Mouse (Mus musculus) heart, embryonic 15.5 days (tissue): ENCODE measurements at regions not wholly inside any gene's neighbourhood (a gene's known extent, or its start where the extent isn't known, plus 50 kb on each side); places are given as distances from the start of the nearest gene placed in this dataset.

Source experiments
- ATAC-seq: fragments of 200-750 bp; cut with Nextera tagmentation; replicated peaks from 2 replicates; pipeline ENCODE4 v1.8.0; 2017; ENCODE audit warnings: low read depth, moderate TSS enrichment; ENCODE audit not compliant: insufficient number of reproducible peaks, insufficient read depth, low FRiP score
- H3K27ac ChIP-seq: fragments of 300-500 bp; sonication (generic); 2 replicates; pipeline ENCODE4 v1.5.1; 2015; ENCODE audit warnings: mild to moderate bottlenecking, inconsistent platforms
- H3K27me3 ChIP-seq: fragments of 300-500 bp; sonication (generic); 2 replicates; pipeline ENCODE4 v1.6.1; 2015; ENCODE audit warnings: inconsistent platforms
- H3K36me3 ChIP-seq: fragments of 300-500 bp; sonication (generic); 2 replicates; pipeline ENCODE4 v1.6.1; 2015; ENCODE audit warnings: mild to moderate bottlenecking, inconsistent platforms
- H3K4me1 ChIP-seq: fragments of 300-500 bp; sonication (generic); replicated peaks from 2 replicates; pipeline ENCODE4 v1.6.1; 2015; ENCODE audit warnings: inconsistent platforms
- H3K4me2 ChIP-seq: fragments of 300-500 bp; sonication (generic); 2 replicates; pipeline ENCODE4 v1.6.1; 2015; ENCODE audit warnings: inconsistent platforms, mild to moderate bottlenecking, moderate library complexity
- H3K4me3 ChIP-seq: fragments of 300-500 bp; sonication (generic); 2 replicates; pipeline ENCODE4 v1.5.1; 2015; ENCODE audit warnings: mild to moderate bottlenecking, inconsistent platforms
- H3K9ac ChIP-seq: fragments of 300-500 bp; sonication (generic); 2 replicates; pipeline ENCODE4 v1.6.1; 2015; ENCODE audit warnings: mild to moderate bottlenecking, inconsistent platforms
- H3K9me3 ChIP-seq: fragments of 300-500 bp; sonication (generic); replicated peaks from 2 replicates; pipeline ENCODE4 v1.6.1; 2016; ENCODE audit warnings: inconsistent platforms
- WGBS: fragments of 180-500 bp; shearing (Covaris S2); methylation state at CpG from one replicate; pipeline ENCODE4 v1.1.7; 2015; ENCODE audit warnings: mixed read lengths; 5-methylcytosine and 5-hydroxymethylcytosine counted together

GRCm38 (mm10) chr3:81750164-81750563, 182.2 kb upstream of the Ctso start:
- Histone ChIP-seq H3K36me3 (no peaks in the 10 kb centered on the region), H3K4me2 (no peak overlapping the region), H3K9ac (no peak overlapping the region), H3K27me3 (no peaks in the 10 kb centered on the region), H3K4me3 (no peak overlapping the region), H3K4me1 (no peaks in the 10 kb centered on the region), H3K9me3 (no peaks in the 10 kb centered on the region), H3K27ac (no peak overlapping the region)
- ATAC-seq = no peak
- WGBS = 38% methylated on average over 1 of the region's 1 CpGs

GRCm38 (mm10) chr3:81752955-81753354, 179.4 kb upstream of the Ctso start:
- Histone ChIP-seq H3K27ac (no peak overlapping the region), H3K4me3 (no peak overlapping the region), H3K36me3 (no peaks in the 10 kb centered on the region), H3K4me2 (no peak overlapping the region), H3K27me3 (no peaks in the 10 kb centered on the region), H3K4me1 (no peaks in the 10 kb centered on the region), H3K9me3 (no peaks in the 10 kb centered on the region), H3K9ac (no peak overlapping the region)
- WGBS = 64% methylated on average over 4 of the region's 4 CpGs
- ATAC-seq = no peak

- Histone ChIP-seq H3K9ac (no peak overlapping the region), H3K36me3 (no peaks in the 10 kb centered on the region), H3K9me3 (no peaks in the 10 kb centered on the region), H3K4me3 (no peak overlapping the region), H3K4me2 (no peak overlapping the region), H3K27me3 (no peaks in the 10 kb centered on the region), H3K4me1 (no peaks in the 10 kb centered on the region), H3K27ac (no peak overlapping the region)
- ATAC-seq = no peak
- 73% methylated on average over 3 of the region's 3 CpGs for WGBS
Observed at GRCm38 (mm10) chr3:81760383-81760782, 172.0 kb upstream of the Ctso start.

- no peak for ATAC-seq
- Histone ChIP-seq H3K4me1 (no peaks in the 10 kb centered on the region), H3K4me3 (no peak overlapping the region), H3K27me3 (no peaks in the 10 kb centered on the region), H3K27ac (no peak overlapping the region), H3K9me3 (no peaks in the 10 kb centered on the region), H3K36me3 (no peaks in the 10 kb centered on the region), H3K4me2 (no peak overlapping the region), H3K9ac (no peak overlapping the region)
- WGBS = 42% methylated on average over 2 of the region's 2 CpGs
Observed at GRCm38 (mm10) chr3:81760914-81761313, 171.5 kb upstream of the Ctso start.

- WGBS = 55% methylated on average over 3 of the region's 3 CpGs
- Histone ChIP-seq H3K4me1 (no peaks in the 10 kb centered on the region), H3K27ac (no peak overlapping the region), H3K4me2 (no peak overlapping the region), H3K9ac (no peak overlapping the region), H3K9me3 (no peaks in the 10 kb centered on the region), H3K36me3 (no peaks in the 10 kb centered on the region), H3K4me3 (no peak overlapping the region), H3K27me3 (no peaks in the 10 kb centered on the region)
- no peak for ATAC-seq
Observed at GRCm38 (mm10) chr3:81771812-81772211, 160.6 kb upstream of the Ctso start.

- H3K27me3 ChIP-seq = no peaks in the 10 kb centered on the region
- no peak for ATAC-seq
- H3K4me1 ChIP-seq = no peaks in the 10 kb centered on the region
- no peak overlapping the region for H3K4me2 ChIP-seq
- no peak overlapping the region for H3K4me3 ChIP-seq
- no peak overlapping the region for H3K9ac ChIP-seq
- no peaks in the 10 kb centered on the region for H3K36me3 ChIP-seq
- H3K27ac ChIP-seq = no peak overlapping the region
- H3K9me3 ChIP-seq = no peaks in the 10 kb centered on the region
Observed at GRCm38 (mm10) chr3:81773012-81773411, 159.4 kb upstream of the Ctso start.

GRCm38 (mm10) chr3:81782081-81782480, 150.3 kb upstream of the Ctso start:
- Histone ChIP-seq H3K27ac (no peak overlapping the region), H3K9me3 (no peaks in the 10 kb centered on the region), H3K4me1 (peaks cover 4% of the 10 kb centered on the region; the same call in 1 of the 2 replicates), H3K9ac (no peak overlapping the region), H3K4me2 (no peak overlapping the region), H3K36me3 (no peaks in the 10 kb centered on the region), H3K4me3 (no peak overlapping the region), H3K27me3 (no peaks in the 10 kb centered on the region)
- 84% methylated on average over 9 of the region's 9 CpGs for WGBS
- no peak for ATAC-seq

- 0 out of 2 replicates have a peak, but pooled peaks have one; percentile 27 for ATAC-seq
- no peak overlapping the region for H3K27ac ChIP-seq
- H3K36me3 ChIP-seq = no peaks in the 10 kb centered on the region
- H3K4me1 ChIP-seq = peaks cover 4% of the 10 kb centered on the region; the same call in 1 of the 2 replicates
- peak overlapping the region; percentile 54 for H3K4me2 ChIP-seq
- H3K27me3 ChIP-seq = no peaks in the 10 kb centered on the region
- peak overlapping the region; percentile 27 for H3K4me3 ChIP-seq
- WGBS = 27% methylated on average over 15 of the region's 15 CpGs
- 0 out of 2 replicates have a peak overlapping the region, but pooled peaks have one; percentile 22 for H3K9ac ChIP-seq
- no peaks in the 10 kb centered on the region for H3K9me3 ChIP-seq
Observed at GRCm38 (mm10) chr3:81782921-81783541, 149.4 kb upstream of the Ctso start.

- Histone ChIP-seq H3K9me3 (no peaks in the 10 kb centered on the region), H3K27me3 (no peaks in the 10 kb centered on the region), H3K36me3 (no peaks in the 10 kb centered on the region), H3K9ac (no peak overlapping the region), H3K27ac (no peak overlapping the region), H3K4me1 (no peaks in the 10 kb centered on the region), H3K4me2 (no peak overlapping the region), H3K4me3 (no peak overlapping the region)
- 73% methylated on average over 2 of the region's 2 CpGs for WGBS
- ATAC-seq = no peak
Observed at GRCm38 (mm10) chr3:81788915-81789314, 143.5 kb upstream of the Ctso start.

- WGBS = 84% methylated on average over 6 of the region's 6 CpGs
- Histone ChIP-seq H3K4me3 (no peak overlapping the region), H3K36me3 (no peaks in the 10 kb centered on the region), H3K9me3 (no peaks in the 10 kb centered on the region), H3K4me1 (no peaks in the 10 kb centered on the region), H3K27ac (no peak overlapping the region), H3K4me2 (no peak overlapping the region), H3K27me3 (no peaks in the 10 kb centered on the region), H3K9ac (no peak overlapping the region)
- ATAC-seq = no peak
Observed at GRCm38 (mm10) chr3:81789664-81790063, 142.7 kb upstream of the Ctso start.

GRCm38 (mm10) chr3:81802096-81802495, 130.3 kb upstream of the Ctso start:
- Histone ChIP-seq H3K4me2 (no peak overlapping the region), H3K36me3 (no peaks in the 10 kb centered on the region), H3K27ac (no peak overlapping the region), H3K4me1 (no peaks in the 10 kb centered on the region), H3K9me3 (no peaks in the 10 kb centered on the region), H3K9ac (no peak overlapping the region), H3K27me3 (no peaks in the 10 kb centered on the region), H3K4me3 (no peak overlapping the region)
- WGBS = 73% methylated on average over 2 of the region's 2 CpGs
- no peak for ATAC-seq

GRCm38 (mm10) chr3:81805745-81806144, 126.7 kb upstream of the Ctso start:
- Histone ChIP-seq H3K27me3 (no peaks in the 10 kb centered on the region), H3K4me3 (no peak overlapping the region), H3K9me3 (no peaks in the 10 kb centered on the region), H3K36me3 (no peaks in the 10 kb centered on the region), H3K9ac (no peak overlapping the region), H3K27ac (no peak overlapping the region), H3K4me1 (no peaks in the 10 kb centered on the region), H3K4me2 (no peak overlapping the region)
- 65% methylated on average over 4 of the region's 4 CpGs for WGBS
- no peak for ATAC-seq
